Mouse (Mus musculus) liver, embryonic 14.5 days (tissue): Measurements from ENCODE around the gene Slc17a7.

ENCODE experiments used
- CTCF ChIP-seq: IDR thresholded peaks from 2 replicates; pipeline ENCODE4 v1.5.1; 2016; ENCODE audit warnings: antibody characterized with exemption, low read depth, control low read depth
- EP300 ChIP-seq: IDR thresholded peaks from 2 replicates; pipeline ENCODE4 v1.6.1; 2016; ENCODE audit warnings: antibody characterized with exemption, low read depth

- no peak for TF ChIP-seq CTCF
- TF ChIP-seq EP300 = no peak
Measured at GRCm38 (mm10) chr7:45117566-45117965, 46.2 kb upstream of the Slc17a7 start.
